Mouse (Mus musculus) gastrocnemius, adult 2 months (tissue): ENCODE measurements around the gene Actrt2. TPM values are rescaled to one million over a fixed set of nuclear protein-coding genes. Genes with fewer than 3 reads are reported as not detected.

ENCODE experiments used
- DNase-seq: peaks from one replicate; pipeline ENCODE4 v3.0.0; 2022
- H3K27ac ChIP-seq: fragments of 200-600 bp; 2 replicates; pipeline ENCODE4 v1.8.1; 2022; ENCODE audit warnings: mild to moderate bottlenecking
- H3K4me3 ChIP-seq: fragments of 200-600 bp; 2 replicates; pipeline ENCODE4 v1.8.1; 2022; ENCODE audit warnings: mild to moderate bottlenecking, moderate library complexity
- CTCF ChIP-seq: fragments of 200-600 bp; IDR thresholded peaks from 2 replicates; pipeline ENCODE4 v1.8.1; 2022; ENCODE audit warnings: antibody characterized with exemption, mild to moderate bottlenecking, moderate library complexity
- intact Hi-C: fragments of 180-260 bp; cut with DNase I; formaldehyde crosslinking; loops from one replicate; pipeline ENCODE4 v1.15.1; 2025
- total RNA-seq, 2 experiments: library from RNA; stranded (reverse); gene quantifications; 2 replicates each; pipeline ENCODE4 v1.2.3; 2021

Actrt2 gene
- total RNA-seq, 2 experiments from 2014 or later = not detected

- intact Hi-C loops = no loop called here
- H3K4me3 ChIP-seq = peak overlapping the region; percentile 81
- TF ChIP-seq CTCF = no peak
- DNase-seq = no peak
- peak overlapping the region; percentile 81 for H3K27ac ChIP-seq
These were observed 34.6 kb downstream of the Actrt2 start for GRCm38 (mm10) chr4:154632800-154633764.

DNA sequence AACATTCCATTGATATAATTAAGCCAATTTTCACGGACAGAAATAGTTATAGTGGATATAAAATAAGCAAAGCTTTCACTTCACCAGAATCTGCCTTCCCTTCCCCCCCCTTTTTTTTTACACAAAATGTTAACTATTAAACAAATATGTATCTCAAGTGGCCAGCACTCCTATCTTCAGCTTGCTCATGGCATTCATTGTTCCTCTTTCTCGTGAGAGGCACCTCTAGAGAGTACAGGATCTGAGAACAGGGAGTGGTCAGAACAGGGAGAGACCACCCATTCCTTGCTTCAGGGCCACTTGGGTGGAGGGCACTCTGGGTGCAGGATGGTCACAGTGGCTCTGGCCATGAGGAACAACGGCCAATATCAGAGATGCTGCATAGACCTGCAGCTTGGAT, 36.9 kb downstream of the Actrt2 start:
- TF ChIP-seq CTCF = no peak
- H3K27ac ChIP-seq = no peak overlapping the region
- intact Hi-C loops = no loop called here
- no peak for DNase-seq
- no peak overlapping the region for H3K4me3 ChIP-seq

GRCm38 (mm10) chr4:154627419-154628142, 40.1 kb downstream of the Actrt2 start:
- H3K27ac ChIP-seq = no peak overlapping the region
- TF ChIP-seq CTCF = no peak
- intact Hi-C loops = no loop called here

DNA sequence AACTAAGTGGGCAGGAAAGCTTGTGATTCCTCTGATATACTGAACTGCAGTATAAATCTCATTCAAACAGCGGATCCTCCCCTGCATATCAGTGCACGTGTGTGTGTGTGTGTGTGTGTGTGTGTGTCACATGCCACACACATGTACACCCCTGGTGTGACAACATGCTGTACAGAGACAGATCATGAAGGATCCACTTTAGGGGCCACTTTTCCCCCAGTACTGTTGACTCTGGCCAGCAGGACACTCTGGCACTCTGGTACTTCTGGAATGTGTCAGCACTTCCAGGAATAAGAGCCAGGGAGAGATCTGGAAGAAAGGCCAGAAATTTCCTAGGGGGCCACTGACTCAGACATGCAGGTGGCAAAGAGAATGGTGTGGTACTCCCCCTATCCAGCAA, 41.4 kb downstream of the Actrt2 start:
- no peak overlapping the region for H3K4me3 ChIP-seq
- no peak for DNase-seq
- H3K27ac ChIP-seq = no peak overlapping the region
- TF ChIP-seq CTCF = no peak
- intact Hi-C loops = no loop called here

More at GRCm38 (mm10) chr4:154627419-154628142, 40.1 kb downstream of the Actrt2 start:
- H3K4me3 ChIP-seq = no peak overlapping the region
- DNase-seq = no peak

DNA sequence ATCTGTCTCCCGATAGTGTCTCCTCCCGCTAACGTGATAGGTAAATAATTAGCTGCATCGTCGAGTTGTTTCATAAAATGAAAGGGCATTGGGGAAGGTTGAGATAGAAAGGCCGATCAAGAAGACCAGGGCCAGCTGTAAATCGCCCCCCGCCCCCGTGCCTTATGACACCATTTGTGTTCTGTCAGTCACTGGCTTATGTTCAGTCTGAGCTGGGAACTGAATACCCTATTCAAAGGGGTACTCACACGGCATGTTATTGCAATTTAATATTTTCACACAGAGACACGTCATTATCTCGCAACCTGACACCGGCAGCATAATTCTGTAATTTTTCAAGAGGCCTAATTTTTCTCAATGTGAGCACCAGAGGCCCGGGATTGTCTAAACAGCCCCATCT, 42.0 kb downstream of the Actrt2 start:
- no peak overlapping the region for H3K27ac ChIP-seq
- intact Hi-C loops = no loop called here
- H3K4me3 ChIP-seq = no peak overlapping the region
- DNase-seq = no peak
- TF ChIP-seq CTCF = no peak

DNA sequence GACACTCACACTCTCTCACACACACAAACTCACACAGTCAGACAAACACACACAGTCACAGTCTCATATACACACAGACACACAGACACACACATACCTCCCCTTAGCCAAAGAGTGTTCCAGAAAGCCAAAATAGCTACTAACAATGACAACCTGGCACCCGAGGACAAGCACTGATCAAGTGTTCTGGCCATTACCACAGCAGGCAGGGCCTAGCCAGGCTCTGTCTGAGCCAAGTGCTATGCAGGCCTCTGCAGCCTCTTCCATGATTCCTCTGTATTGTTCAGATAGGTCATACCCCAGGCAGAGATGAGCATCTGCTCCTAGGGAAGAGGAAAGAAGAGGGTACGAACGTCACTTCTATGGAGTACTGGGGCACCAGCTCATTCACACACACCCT, 44.4 kb downstream of the Actrt2 start:
- no peak for TF ChIP-seq CTCF
- no peak overlapping the region for H3K4me3 ChIP-seq
- no peak for DNase-seq
- intact Hi-C loops = no loop called here
- H3K27ac ChIP-seq = no peak overlapping the region

- H3K27ac ChIP-seq = no peak overlapping the region
- H3K4me3 ChIP-seq = no peak overlapping the region
- intact Hi-C loops = no loop called here
- TF ChIP-seq CTCF = no peak
- DNase-seq = no peak
These were observed 45.1 kb downstream of the Actrt2 start for GRCm38 (mm10) chr4:154622521-154622920.

Other genes with a start within 250 kb of the Actrt2 start
- 1 to 10 TPM; 2.2 to 3.0 TPM for gene Prdm16, start 31.0 kb downstream of the Actrt2 start, total RNA-seq
- gene Ttc34, start 169.6 kb upstream of the Actrt2 start, total RNA-seq = not detected
- not detected for gene Mmel1, start 201.7 kb upstream of the Actrt2 start, total RNA-seq
- gene Fam213b, start 231.3 kb upstream of the Actrt2 start, total RNA-seq = 100 to 1,000 TPM in 1 of 2 experiments, 10 to 100 TPM in 1; 67.9 to 100 TPM